ENCODE assay signal across 13 mouse cellular contexts in the genomic region with DNA sequence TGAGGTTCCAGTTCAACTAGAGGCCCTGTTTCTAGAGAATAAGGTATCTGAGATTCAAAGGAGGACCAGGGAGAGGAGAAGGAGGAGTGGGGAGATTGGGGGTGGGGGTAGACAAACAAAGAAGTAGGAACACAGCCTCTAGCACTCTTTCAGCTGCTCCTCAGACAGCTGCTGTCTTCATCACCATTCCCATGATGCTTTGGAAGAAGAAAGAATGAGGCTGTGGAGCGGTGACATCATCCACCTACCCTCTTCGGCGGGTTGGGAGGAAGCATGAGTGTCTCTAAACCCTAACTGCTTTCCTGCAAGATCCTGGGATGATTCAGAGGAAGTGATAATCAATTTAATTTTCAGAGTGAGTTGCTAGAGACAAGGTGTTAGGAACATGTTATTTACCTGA. TPM values are rescaled to one million over a fixed set of nuclear protein-coding genes. Genes with fewer than 3 reads are reported as not detected.
"Had no signal": no experiment of that assay in that cellular context is flagged by ENCODE, and none has a peak within 500 bp of the region (broad histone marks: within the 10 kb centered on the region; RNA-seq: fewer than 3 reads in every experiment).

No protein-coding gene starts in this region.

- ATAC-seq: intestine, embryonic 16.5 days; midbrain, embryonic 13.5 days had no signal

- H3K27me3 ChIP-seq: kidney, embryonic 15.5 days; limb, embryonic 15.5 days; liver, embryonic 12.5 days; midbrain, embryonic 13.5 days had no signal

- H3K4me3 ChIP-seq: kidney, embryonic 15.5 days; limb, embryonic 15.5 days; liver, embryonic 12.5 days; midbrain, embryonic 13.5 days had no signal

- DNase-seq: kidney, adult 2 months; kidney, postnatal 14 days; lung, embryonic 14.5 days; lung, postnatal 10 days; thymus, postnatal 36 days had no signal

- H3K36me3 ChIP-seq: kidney, embryonic 15.5 days; limb, embryonic 15.5 days; midbrain, embryonic 13.5 days had no signal

- H3K4me2 ChIP-seq: kidney, embryonic 15.5 days; limb, embryonic 15.5 days; lung, embryonic 14.5 days; midbrain, embryonic 13.5 days had no signal

RNA-seq across cellular contexts. Expression of gene Crtam, which starts 44.4 kb away (rescaled TPM):
- total RNA-seq: layer of hippocampus, adult 8-10 months; layer of hippocampus, postnatal 14 days; left cerebral cortex, postnatal 25 days had no signal
